Mouse (Mus musculus) liver, adult 2 months (tissue): ENCODE data around the gene Ampd1. TPM values are rescaled to one million over a fixed set of nuclear protein-coding genes. Genes with fewer than 3 reads are reported as not detected.

ENCODE experiments used
- DNase-seq: peaks from one replicate; pipeline ENCODE4 v3.0.0-alpha.2; 2011; ENCODE audit warnings: low read depth, low spot score; ENCODE audit errors: extremely low read depth
- H3K27ac ChIP-seq: fragments of 200-500 bp; replicated peaks from 2 replicates; pipeline ENCODE4 v1.5.1; 2012; ENCODE audit warnings: low read depth, mild to moderate bottlenecking, control low read depth, inconsistent platforms, low read length; ENCODE audit not compliant: insufficient read depth
- H3K27me3 ChIP-seq: fragments of 200-500 bp; 2 replicates; pipeline ENCODE4 v1.6.1; 2012; ENCODE audit warnings: mild to moderate bottlenecking, moderate library complexity, low read length, inconsistent platforms; ENCODE audit not compliant: control insufficient read depth, insufficient read depth
- H3K36me3 ChIP-seq: fragments of 200-500 bp; 2 replicates; pipeline ENCODE4 v1.6.1; 2012; ENCODE audit warnings: low read length, inconsistent platforms; ENCODE audit not compliant: control insufficient read depth, insufficient read depth
- H3K4me1 ChIP-seq: fragments of 200-500 bp; 2 replicates; pipeline ENCODE4 v1.6.1; 2011; ENCODE audit warnings: low read length; ENCODE audit not compliant: control insufficient read depth, insufficient read depth
- H3K4me3 ChIP-seq: fragments of 200-500 bp; 2 replicates; pipeline ENCODE4 v1.5.1; 2011; ENCODE audit warnings: low read depth, mild to moderate bottlenecking, control low read depth, low read length, moderate library complexity; ENCODE audit not compliant: insufficient read depth
- H3K79me2 ChIP-seq: fragments of 200-500 bp; 2 replicates; pipeline ENCODE4 v1.6.1; 2012; ENCODE audit warnings: inconsistent platforms, mild to moderate bottlenecking, low read length, moderate library complexity; ENCODE audit not compliant: control insufficient read depth, insufficient read depth
- H3K9ac ChIP-seq: fragments of 200-500 bp; 2 replicates; pipeline ENCODE4 v1.6.1; 2012; ENCODE audit warnings: low read depth, mild to moderate bottlenecking, control low read depth, inconsistent platforms, low read length
- CTCF ChIP-seq: fragments of 200-500 bp; IDR thresholded peaks from 2 replicates; pipeline ENCODE4 v1.5.1; 2011; ENCODE audit warnings: low read depth, low read length, control low read depth
- POLR2A ChIP-seq: fragments of 200-500 bp; IDR thresholded peaks from 2 replicates; pipeline ENCODE4 v1.6.1; 2011; ENCODE audit warnings: low read length, control low read depth; ENCODE audit not compliant: insufficient read depth; ENCODE audit errors: extremely low read depth
- WGBS: fragments of 180-500 bp; shearing (Covaris S2); methylation state at CpG from one replicate; pipeline ENCODE4 v1.1.7; 2018; 5-methylcytosine and 5-hydroxymethylcytosine counted together
- polyA plus RNA-seq: library from polyadenylated mRNA; depleted of rRNA; stranded (reverse); fragments of >200 nt; gene quantifications from 2 replicates; pipeline ENCODE4 v1.2.3, GENCODE M21; 2012
- total RNA-seq: library from RNA; depleted of rRNA; stranded (reverse); fragments of >200 nt; gene quantifications from 2 replicates; pipeline ENCODE4 v1.2.3, GENCODE M21; 2014

Gene Ampd1
- total and polyA plus RNA-seq, 2 experiments = 0.46 TPM; not detected in 1

DNA sequence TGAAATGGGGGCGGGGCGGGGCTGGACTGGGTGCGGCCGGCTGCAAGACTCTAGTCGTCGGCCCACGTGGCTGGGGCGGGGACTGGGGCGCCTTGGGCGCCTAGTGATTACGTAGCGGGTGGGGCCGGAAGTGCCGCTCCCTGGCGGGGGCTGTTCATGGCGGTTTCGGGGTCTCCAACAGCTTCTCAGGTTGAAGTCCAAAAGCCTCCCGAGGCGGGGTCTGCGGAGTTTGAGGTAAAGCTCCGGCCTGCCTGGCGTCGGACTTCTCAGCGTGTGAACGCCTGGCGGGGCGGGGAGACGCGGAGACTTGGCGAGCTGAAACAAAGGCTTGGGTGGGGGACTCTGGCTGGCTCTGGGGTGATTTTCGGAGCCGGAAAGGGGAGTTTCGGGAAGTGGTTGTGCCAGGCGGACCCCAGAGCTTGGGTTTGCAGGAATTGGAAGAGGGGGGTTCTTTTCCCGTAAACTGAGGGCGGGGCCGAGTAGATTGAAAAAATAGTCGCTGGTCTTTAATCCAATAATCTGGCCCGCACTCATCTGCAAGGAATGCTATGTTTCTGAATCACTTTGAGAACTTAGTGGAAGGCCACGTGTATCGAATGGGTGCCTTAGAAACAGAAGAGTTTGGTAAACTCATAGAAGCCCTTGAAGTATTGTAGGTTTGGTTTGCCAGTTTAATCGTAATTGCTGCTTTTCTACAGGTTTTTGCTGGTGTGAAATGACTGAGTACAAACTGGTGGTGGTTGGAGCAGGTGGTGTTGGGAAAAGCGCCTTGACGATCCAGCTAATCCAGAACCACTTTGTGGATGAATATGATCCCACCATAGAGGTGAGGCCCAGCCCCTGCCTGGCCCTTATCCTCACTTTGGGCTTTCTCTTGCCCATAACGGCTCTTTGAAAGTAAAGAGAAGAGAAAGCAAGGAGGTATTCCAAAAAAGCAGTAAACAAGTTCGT lies 15.3 kb upstream of the Ampd1 start, which contains the start of gene Nras:
Gene Nras (plus strand): TSS at position 79 of the 951 bp plus-strand sequence.
- Histone ChIP-seq H3K79me2 (no peaks in the 10 kb centered on the region; the same call in 1 of the 2 replicates), H3K4me1 (peaks cover 4% of the 10 kb centered on the region; the same call in 1 of the 2 replicates), H3K27me3 (no peaks in the 10 kb centered on the region), H3K9ac (peak within 1 kb of the TSS; percentile 79), H3K27ac (peak within 1 kb of the TSS; percentile 81), H3K36me3 (peaks cover 48% of the 10 kb centered on the region), H3K4me3 (peak within 1 kb of the TSS; percentile 96)
- WGBS = 2% methylated on average over 46 of the region's 46 CpGs
- no peak for TF ChIP-seq CTCF
- TF ChIP-seq POLR2A = peak; percentile 28; the same call in 1 of the 2 replicates
- peak; percentile 66 for DNase-seq

- 87% methylated on average over 8 of the region's 8 CpGs for WGBS
- Histone ChIP-seq H3K4me1 (no peaks in the 10 kb centered on the region), H3K36me3 (peaks cover 50% of the 10 kb centered on the region), H3K79me2 (no peaks in the 10 kb centered on the region), H3K9ac (no peak overlapping the region), H3K27me3 (no peaks in the 10 kb centered on the region), H3K27ac (no peak overlapping the region), H3K4me3 (no peak overlapping the region)
- no peak for TF ChIP-seq CTCF
- no peak for TF ChIP-seq POLR2A
- no peak for DNase-seq
Measured at GRCm38 (mm10) chr3:103066927-103067326, 6.9 kb upstream of the Ampd1 start.

GRCm38 (mm10) chr3:103068971-103069370 lies 4.8 kb upstream of the Ampd1 start:
- Histone ChIP-seq H3K36me3 (peaks cover 36% of the 10 kb centered on the region), H3K9ac (no peak overlapping the region), H3K4me1 (no peaks in the 10 kb centered on the region), H3K79me2 (no peaks in the 10 kb centered on the region), H3K27ac (no peak overlapping the region), H3K4me3 (no peak overlapping the region), H3K27me3 (no peaks in the 10 kb centered on the region)
- peak; percentile 23 for DNase-seq
- TF ChIP-seq POLR2A = no peak
- TF ChIP-seq CTCF = no peak
- WGBS = 88% methylated on average over 6 of the region's 6 CpGs

DNA sequence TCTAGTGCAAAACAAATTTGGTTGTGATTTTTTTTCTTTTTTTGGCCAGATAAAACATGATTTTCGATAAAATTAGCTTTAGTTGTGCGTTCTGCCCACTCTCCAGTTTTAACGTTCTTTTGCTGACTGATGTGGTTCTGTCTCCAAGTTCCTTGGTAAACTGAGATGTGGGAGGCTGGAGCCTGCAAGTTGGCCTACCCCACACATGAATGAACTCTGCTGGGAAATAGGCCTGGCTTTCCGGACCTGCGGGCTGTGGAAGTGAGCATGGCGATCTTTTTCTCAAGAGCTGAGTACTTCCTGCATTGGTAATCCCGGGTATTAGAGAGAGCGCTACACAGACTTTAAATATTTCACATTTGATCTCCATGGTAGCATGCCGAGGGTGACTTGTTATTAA lies 2.1 kb downstream of the Ampd1 start:
- Histone ChIP-seq H3K4me1 (no peaks in the 10 kb centered on the region), H3K27ac (no peak overlapping the region), H3K27me3 (no peaks in the 10 kb centered on the region), H3K79me2 (no peaks in the 10 kb centered on the region), H3K9ac (no peak overlapping the region), H3K4me3 (no peak overlapping the region), H3K36me3 (no peaks in the 10 kb centered on the region)
- TF ChIP-seq CTCF (no peak), POLR2A (no peak)
- 86% methylated on average over 9 of the region's 9 CpGs for WGBS
- no peak for DNase-seq

- Histone ChIP-seq H3K36me3 (no peaks in the 10 kb centered on the region), H3K27me3 (no peaks in the 10 kb centered on the region), H3K4me1 (no peaks in the 10 kb centered on the region), H3K4me3 (no peak overlapping the region), H3K27ac (no peak overlapping the region), H3K79me2 (no peaks in the 10 kb centered on the region), H3K9ac (no peak overlapping the region)
- DNase-seq = no peak
- WGBS = 90% methylated on average over 9 of the region's 9 CpGs
- TF ChIP-seq POLR2A (no peak), CTCF (no peak)
Measured at GRCm38 (mm10) chr3:103076476-103076875, 2.7 kb downstream of the Ampd1 start.

DNA sequence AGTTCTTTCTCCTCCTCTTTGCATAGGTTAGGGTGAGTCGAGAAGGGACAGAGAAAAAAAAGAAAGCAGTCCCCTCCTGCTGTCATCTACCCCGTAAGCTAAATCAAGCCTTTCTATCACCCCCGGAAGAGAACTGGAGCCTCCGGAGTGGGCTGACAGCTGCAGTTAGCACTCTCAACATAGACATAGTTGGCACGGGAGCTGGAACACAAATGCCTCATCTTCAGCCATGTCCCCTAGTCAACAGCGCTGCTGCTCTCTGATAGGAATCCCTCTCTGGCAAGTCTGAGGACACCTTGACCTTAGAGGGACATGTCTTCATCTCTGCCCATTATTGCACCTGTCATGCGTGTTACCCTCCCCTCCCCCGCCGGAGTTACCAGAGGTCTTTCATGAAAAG lies 5.5 kb downstream of the Ampd1 start:
- no peak overlapping the region for H3K4me3 ChIP-seq
- no peaks in the 10 kb centered on the region for H3K36me3 ChIP-seq
- DNase-seq = no peak
- no peaks in the 10 kb centered on the region for H3K79me2 ChIP-seq
- TF ChIP-seq CTCF (no peak), POLR2A (no peak)
- WGBS = 86% methylated on average over 9 of the region's 9 CpGs
- H3K4me1 ChIP-seq = no peaks in the 10 kb centered on the region
- no peak overlapping the region for H3K27ac ChIP-seq
- no peak overlapping the region for H3K9ac ChIP-seq
- no peaks in the 10 kb centered on the region for H3K27me3 ChIP-seq
